Mouse (Mus musculus): Measurements from ENCODE around the gene Chrnb1. TPM values are rescaled to one million over a fixed set of nuclear protein-coding genes. Genes with fewer than 3 reads are reported as not detected.

Chrnb1 gene
- polyA plus RNA-seq, 1 experiment = 1.9 TPM

DNA sequence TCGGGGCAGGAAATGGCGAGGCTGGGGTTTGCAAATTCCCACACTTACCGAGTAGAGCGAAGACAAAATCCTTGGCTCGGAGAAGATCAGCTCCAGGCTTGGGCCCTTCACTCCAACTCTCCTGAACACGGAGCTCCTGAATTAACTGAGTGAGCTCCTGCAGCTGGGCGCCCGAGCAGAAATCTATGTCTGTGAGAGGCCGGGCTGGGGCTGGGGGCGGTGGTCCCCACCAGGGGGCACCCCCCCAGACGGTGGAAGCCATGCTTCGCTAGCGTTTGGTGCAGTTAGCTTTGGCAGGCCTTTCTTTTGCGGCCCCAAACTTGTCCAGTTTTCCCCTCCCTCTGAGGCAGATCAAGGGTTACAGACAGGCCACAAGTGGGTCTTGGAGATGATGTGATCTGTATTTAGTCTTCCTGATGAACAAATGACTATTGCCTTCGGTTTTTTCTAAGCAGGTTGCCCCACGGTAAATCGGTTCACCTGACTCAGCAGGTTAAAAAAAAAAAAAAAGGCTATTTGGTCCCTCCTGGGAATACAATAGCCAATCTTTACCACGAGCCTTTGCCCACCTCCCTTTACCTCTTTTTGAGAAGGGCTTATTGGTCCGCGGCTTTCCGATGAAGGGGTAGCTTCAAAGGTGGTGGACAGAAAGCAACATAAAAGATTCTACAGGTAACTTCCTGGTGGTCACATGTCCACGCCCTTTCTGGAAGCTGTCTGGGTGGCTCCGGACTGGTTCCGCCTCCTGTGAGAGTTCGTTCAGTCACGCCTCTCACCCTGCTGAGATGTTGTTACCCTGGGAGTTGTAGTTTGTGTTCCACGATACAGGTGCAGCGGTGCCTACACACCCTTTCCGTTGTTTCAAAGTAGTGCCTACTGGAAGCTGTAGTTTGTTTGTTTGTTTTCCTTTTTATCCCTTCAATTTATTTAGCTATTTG, 9.5 kb upstream of the Chrnb1 start, which contains the start of gene Tmem102:
Gene Tmem102, minus strand, starts transcription at position 653 of the 938 bp plus-strand sequence.
- DNase-seq (ENCODE audit: extremely low spot score in 1 of 2, low spot score in 1 of 2) = no peak

GRCm38 (mm10) chr11:69804652-69804940, 8.9 kb upstream of the Chrnb1 start:
- DNase-seq (ENCODE audit: extremely low spot score in 1 of 2, low spot score in 1 of 2) = no peak

DNA sequence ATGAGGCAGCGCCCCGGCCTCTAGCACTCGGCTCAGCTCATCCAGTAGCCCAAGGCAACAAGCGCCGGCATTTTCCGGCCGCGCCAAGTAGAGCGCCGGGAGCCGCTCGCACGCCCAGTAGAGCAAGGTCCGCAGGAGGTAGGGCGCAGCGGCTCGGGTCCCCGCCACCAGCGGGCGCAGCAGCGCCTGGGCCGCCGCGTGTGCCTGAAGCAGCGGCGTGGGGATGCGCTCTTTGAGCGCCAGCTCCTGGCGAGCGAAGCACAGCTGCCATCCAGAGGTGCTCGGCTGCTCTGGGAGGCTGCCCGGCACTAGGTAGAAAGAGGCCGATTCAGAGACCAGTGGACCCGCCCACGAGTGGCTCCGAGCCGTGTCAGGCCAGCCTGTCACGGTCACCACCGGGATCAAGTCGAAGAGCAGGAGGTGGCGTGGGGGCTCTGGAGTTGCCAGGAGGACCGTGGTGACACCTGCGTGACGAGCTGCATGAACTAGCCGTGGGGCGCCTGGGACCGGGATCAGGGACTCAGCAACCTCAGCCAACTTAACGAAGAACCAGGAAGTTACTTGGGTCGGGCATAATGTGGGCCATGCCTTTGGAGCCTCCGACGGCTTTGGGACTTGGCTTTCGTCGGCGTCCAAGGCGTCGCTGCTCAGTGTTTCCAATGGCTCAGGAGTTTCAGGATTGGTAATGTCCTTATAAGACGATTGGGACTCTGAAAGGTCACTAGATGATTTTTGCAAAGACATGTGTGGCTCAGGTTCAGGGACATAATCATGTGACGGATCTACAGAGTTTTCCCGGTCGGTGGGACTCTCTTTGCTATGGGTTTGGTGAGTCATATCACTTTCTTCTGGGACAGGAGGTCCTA, 8.3 kb upstream of the Chrnb1 start:
- peak in 1 of 2 experiments; percentile 74 for DNase-seq (ENCODE audit: extremely low spot score in 1 of 2, low spot score in 1 of 2)

- no peak for DNase-seq (ENCODE audit: extremely low spot score in 1 of 2, low spot score in 1 of 2)
These were observed 7.6 kb upstream of the Chrnb1 start for GRCm38 (mm10) chr11:69803328-69803727.

GRCm38 (mm10) chr11:69802648-69803105, 6.9 kb upstream of the Chrnb1 start:
- DNase-seq (ENCODE audit: extremely low spot score in 1 of 2, low spot score in 1 of 2) = peak in 1 of 2 experiments; percentile 81

GRCm38 (mm10) chr11:69801379-69801977, 5.7 kb upstream of the Chrnb1 start, which contains the start of gene Fgf11:
Fgf11 (minus strand) TSS chr11:69801857.
- no peak for DNase-seq (ENCODE audit: extremely low spot score in 1 of 2, low spot score in 1 of 2)

DNA sequence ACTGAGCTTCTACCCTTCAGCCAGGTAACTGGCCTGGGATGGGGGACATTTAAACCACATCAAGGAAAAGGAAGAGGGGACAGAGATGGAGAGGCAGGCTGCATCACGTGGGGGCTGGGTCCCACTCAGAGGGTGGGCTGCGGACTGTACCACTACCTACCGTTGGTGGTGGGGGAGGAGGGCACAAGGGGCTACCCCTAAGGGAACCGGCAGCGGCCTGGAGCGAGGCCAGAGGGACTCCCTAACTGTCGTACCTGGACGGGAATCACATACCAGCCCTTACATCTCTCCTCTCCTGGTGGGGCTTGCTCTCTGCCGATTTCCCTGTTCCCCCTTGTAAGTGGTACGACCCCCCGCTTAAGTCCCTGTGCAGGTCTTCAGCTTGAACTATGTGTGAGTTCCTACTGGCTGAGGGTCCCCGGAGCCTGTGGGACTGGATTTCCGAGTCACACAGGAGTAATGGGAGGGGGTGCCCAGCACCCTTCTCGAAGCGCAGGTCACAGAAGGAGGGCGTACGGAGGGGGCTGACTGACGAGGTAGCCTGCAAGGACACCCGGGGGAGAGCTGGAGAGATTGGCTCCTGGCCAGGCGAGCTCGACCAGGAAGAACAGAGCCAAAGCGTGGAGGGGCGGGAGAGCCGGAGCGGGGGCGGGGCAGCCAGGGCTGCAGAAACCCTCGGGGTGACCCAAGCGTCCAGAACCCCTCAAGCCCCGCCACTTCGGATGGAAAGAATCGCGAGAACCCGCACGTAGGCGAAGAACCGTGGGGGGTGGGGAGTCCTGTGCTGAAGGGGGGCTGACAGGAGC, 4.9 kb upstream of the Chrnb1 start:
- DNase-seq (ENCODE audit: extremely low spot score in 1 of 2, low spot score in 1 of 2) = no peak

DNA sequence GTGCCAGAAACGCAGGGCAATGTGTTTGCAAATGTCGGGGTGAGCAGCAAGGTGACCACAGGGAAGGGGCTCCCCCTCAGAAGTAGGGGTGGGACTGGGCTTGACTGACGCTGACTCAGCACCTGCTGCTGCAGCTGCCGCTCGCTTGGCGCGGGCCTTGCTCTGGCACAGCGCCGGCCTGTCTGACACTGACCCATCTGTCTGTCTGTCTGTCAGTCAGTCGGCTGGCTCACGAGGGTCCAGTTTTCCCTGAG, 4.3 kb upstream of the Chrnb1 start:
- no peak for DNase-seq (ENCODE audit: extremely low spot score in 1 of 2, low spot score in 1 of 2)

GRCm38 (mm10) chr11:69799394-69800137, 3.8 kb upstream of the Chrnb1 start:
- DNase-seq (ENCODE audit: extremely low spot score in 1 of 2, low spot score in 1 of 2) = no peak

DNA sequence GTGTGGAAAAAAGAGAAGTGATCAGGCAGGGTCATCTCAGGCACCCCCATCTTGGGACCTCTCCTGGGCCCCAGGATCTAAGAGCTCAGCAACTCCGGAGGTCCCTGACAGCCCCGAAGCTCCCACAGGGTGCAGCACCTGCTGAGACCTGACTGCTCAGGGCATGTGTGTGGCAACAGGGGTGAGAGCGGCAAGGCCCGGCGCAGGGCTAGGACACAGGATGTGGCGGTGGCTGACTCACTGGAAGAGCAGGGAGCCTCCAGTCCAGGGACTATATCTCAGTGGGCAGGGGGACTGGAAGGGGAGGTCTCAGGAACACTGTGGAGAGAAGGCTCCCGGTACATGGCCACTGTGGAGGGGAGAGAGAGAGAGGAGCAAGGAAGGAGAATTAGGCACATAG, 2.2 kb upstream of the Chrnb1 start:
- DNase-seq (ENCODE audit: extremely low spot score in 1 of 2, low spot score in 1 of 2) = no peak

- no peak for DNase-seq (ENCODE audit: extremely low spot score in 1 of 2, low spot score in 1 of 2)
These were observed 266 bp upstream of the Chrnb1 start for GRCm38 (mm10) chr11:69795983-69796435.

DNA sequence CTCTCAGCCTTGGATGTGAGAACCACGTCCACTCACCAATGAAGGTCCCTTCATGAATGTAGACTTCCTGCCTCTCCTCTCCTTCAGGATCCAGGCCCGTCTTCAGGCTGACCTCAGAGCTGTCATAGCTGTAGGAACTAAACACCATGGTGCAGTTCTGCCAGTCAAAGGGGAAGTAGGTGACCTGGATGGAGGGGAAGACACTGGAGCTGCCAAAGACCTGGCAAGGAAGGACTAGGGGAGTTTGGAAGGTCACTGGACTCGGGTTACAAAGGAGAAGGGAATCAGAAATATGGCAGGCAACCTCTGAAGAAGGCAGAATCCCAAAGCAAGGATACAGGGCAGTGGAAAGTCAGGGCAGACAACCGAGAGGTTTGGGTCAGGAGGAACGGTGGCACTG, 2.3 kb downstream of the Chrnb1 start:
- DNase-seq (ENCODE audit: extremely low spot score in 1 of 2, low spot score in 1 of 2) = no peak

- peak in 1 of 2 experiments; percentile 55 for DNase-seq (ENCODE audit: extremely low spot score in 1 of 2, low spot score in 1 of 2)
These were observed 4.3 kb downstream of the Chrnb1 start for GRCm38 (mm10) chr11:69791420-69791819.

DNA sequence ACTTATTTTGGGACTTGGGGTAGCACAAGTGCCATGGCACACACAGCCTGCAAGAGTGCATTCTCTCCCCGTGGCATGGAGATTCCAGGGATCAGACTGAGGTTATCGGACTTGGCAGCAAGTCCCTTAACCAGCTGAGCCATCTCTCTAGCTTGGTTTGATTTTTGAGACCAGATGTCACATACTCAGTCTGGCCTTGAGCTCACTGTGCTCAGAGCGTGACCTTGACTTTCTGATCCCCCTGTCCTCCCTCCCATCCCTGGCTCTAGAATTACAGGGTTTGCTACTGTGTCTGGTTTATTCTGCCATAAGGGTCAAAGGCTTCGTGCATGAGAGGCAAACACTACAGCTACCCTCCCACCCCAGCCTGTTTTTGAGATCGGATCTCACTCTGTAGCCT, 6.3 kb downstream of the Chrnb1 start:
- no peak for DNase-seq (ENCODE audit: extremely low spot score in 1 of 2, low spot score in 1 of 2)

DNA sequence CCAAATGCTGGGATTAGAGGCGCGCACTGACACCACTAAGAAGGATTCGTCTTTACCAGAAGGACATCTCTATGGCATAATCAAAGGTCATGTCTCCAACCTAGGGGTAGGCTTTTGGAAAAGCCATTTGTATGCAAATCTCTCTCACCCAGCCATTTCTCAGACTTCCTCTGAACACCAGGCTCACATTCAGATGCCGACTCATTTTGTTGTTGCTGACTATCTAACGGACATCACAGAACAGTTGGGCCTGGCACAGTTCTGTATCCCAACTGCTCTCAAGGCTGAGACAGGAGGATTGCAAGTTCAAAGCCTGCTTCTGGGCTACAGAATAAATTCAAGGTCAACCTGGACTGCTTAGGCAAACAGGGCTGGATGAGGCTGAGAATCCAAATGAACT, 8.4 kb downstream of the Chrnb1 start:
- DNase-seq (ENCODE audit: extremely low spot score in 1 of 2, low spot score in 1 of 2) = no peak

DNA sequence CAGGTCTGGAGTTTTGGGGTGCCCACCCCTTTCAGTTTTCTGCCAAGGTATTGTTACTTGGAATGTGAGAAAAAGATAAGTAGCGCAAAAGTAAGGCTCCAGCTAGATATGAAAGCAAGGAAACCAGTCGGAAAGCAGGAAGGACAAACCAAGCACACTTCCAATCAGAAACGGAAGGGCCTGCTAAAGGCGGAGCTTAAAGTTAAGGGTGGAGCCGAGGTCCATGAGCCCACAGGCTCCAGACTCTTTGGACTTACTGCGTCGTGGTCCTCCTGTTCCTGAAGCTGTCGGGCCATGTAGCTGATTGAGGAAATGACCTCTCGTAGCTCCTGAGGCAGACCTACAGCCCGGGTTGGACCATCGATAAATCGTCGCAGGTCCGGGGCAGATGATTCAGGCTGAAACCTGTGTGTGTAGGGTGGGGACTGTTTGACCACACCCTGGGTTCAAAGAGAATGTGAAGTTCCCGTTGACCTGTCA, 10.9 kb downstream of the Chrnb1 start:
- DNase-seq (ENCODE audit: extremely low spot score in 1 of 2, low spot score in 1 of 2) = no peak

DNA sequence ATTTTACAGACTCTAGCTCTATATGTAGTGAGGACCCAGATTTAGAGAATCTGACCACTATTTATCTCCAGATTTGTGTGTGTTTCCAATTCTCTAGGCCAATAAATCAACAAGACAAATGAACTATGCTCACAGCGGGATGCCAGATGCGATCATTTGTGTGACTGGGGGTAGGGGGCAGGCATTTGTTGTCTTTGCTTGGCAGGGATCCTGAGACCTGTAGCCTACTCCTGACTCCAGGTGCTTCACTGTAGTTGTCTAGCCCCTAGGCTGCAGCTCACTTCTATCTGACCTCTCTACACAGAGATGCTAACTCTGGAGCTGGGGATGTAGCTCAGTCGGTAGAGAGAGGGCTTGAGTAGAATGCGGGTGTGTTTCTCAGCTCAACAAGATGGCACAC, 13.9 kb downstream of the Chrnb1 start:
- DNase-seq (ENCODE audit: extremely low spot score in 1 of 2, low spot score in 1 of 2) = no peak

DNA sequence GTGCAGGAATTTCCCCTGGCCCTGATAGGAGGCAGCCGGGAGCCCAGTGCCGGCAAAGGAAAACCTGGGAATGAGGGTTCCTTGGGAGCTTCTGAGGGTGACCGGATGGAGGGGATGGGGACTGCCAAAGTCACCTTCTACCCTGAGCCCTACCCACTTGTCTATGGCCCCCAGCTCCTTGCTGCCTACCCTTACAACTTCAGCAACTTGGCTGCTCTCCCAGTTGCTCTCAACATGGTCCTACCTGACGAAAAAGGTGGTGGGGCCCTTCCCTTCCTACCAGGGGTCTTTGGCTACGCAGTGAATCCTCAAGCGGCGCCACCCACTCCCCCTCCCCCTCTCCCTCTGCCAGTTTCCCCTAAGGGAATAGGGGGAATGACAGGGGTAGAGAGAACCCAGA, 16.8 kb downstream of the Chrnb1 start:
- DNase-seq (ENCODE audit: extremely low spot score in 1 of 2, low spot score in 1 of 2) = no peak

GRCm38 (mm10) chr11:69778258-69778982, 17.3 kb downstream of the Chrnb1 start:
- no peak for DNase-seq (ENCODE audit: extremely low spot score in 1 of 2, low spot score in 1 of 2)

All from frontal cortex, adult 2 months (tissue).